Mouse (Mus musculus) bone marrow macrophage, adult 2 months (primary cell): ENCODE measurements at regions not wholly inside any gene's neighbourhood (a gene's known extent, or its start where the extent isn't known, plus 50 kb on each side); places are given as distances from the start of the nearest gene placed in this dataset.

Experiments
- CTCF ChIP-seq: IDR thresholded peaks from 2 replicates; pipeline ENCODE4 v1.5.1; 2012; ENCODE audit warnings: low read depth, mild to moderate bottlenecking, low read length, moderate library complexity
- POLR2A ChIP-seq: IDR thresholded peaks from 2 replicates; pipeline ENCODE4 v1.6.1; 2012; ENCODE audit warnings: mild to moderate bottlenecking, low read depth, low read length, borderline replicate concordance

- TF ChIP-seq POLR2A (no peak), CTCF (no peak)
Measured at GRCm38 (mm10) chr16:50723144-50723543, 132.2 kb upstream of the Ccdc54 start.
